Mouse (Mus musculus) stomach, postnatal 0 days (tissue): ENCODE results near the gene Tiparp. TPM values are rescaled to one million over a fixed set of nuclear protein-coding genes. Genes with fewer than 3 reads are reported as not detected.
A peak's percentile ranks its signal among the peaks of the same experiment; 100 is the strongest.

Experiments
- ATAC-seq: fragments of 200-750 bp; cut with Nextera tagmentation; 2 replicates; pipeline ENCODE4 v1.8.0; 2017; ENCODE audit not compliant: low FRiP score, low TSS enrichment
- DNase-seq: peaks from one replicate; pipeline ENCODE4 v3.0.0-alpha.2; 2016; ENCODE audit warnings: low spot score
- H3K27ac ChIP-seq: fragments of 300-500 bp; sonication (generic); replicated peaks from 2 replicates; pipeline ENCODE4 v1.5.1; 2014; ENCODE audit warnings: mild to moderate bottlenecking, control low read depth
- H3K27me3 ChIP-seq: fragments of 300-500 bp; sonication (generic); 2 replicates; pipeline ENCODE4 v1.6.1; 2014; ENCODE audit warnings: low read length; ENCODE audit not compliant: control insufficient read depth, insufficient read depth
- H3K36me3 ChIP-seq: fragments of 300-500 bp; sonication (generic); 2 replicates; pipeline ENCODE4 v1.6.1; 2014; ENCODE audit warnings: low read length, mixed read lengths; ENCODE audit not compliant: control insufficient read depth, insufficient read depth
- H3K4me1 ChIP-seq: fragments of 300-500 bp; sonication (generic); replicated peaks from 2 replicates; pipeline ENCODE4 v1.6.1; 2014; ENCODE audit warnings: antibody characterized with exemption; ENCODE audit not compliant: control insufficient read depth, insufficient read depth
- H3K4me2 ChIP-seq: fragments of 300-500 bp; sonication (generic); replicated peaks from 2 replicates; pipeline ENCODE4 v1.6.1; 2014; ENCODE audit warnings: low read depth, mild to moderate bottlenecking, control low read depth, moderate library complexity
- H3K4me3 ChIP-seq: fragments of 300-500 bp; sonication (generic); 2 replicates; pipeline ENCODE4 v1.5.1; 2014; ENCODE audit warnings: low read depth, low read length, control low read depth
- H3K9ac ChIP-seq: fragments of 300-500 bp; sonication (generic); 2 replicates; pipeline ENCODE4 v1.6.1; 2014; ENCODE audit warnings: mild to moderate bottlenecking, low read length, control low read depth, mixed read lengths
- H3K9me3 ChIP-seq: fragments of 300-500 bp; sonication (generic); 2 replicates; pipeline ENCODE4 v1.6.1; 2016; ENCODE audit warnings: low read length; ENCODE audit not compliant: control insufficient read depth
- CTCF ChIP-seq: IDR thresholded peaks from 2 replicates; pipeline ENCODE4 v1.5.1; 2016; ENCODE audit warnings: antibody characterized with exemption, low read depth, mild to moderate bottlenecking, moderate library complexity
- EP300 ChIP-seq: optimal IDR thresholded peaks from 2 replicates; pipeline ENCODE3; 2016; ENCODE audit warnings: antibody characterized with exemption
- WGBS: fragments of 180-500 bp; shearing (Covaris S2); extraction: QIAGEN DNeasy Blood & Tissue Kit; methylation state at CpG from one replicate; pipeline ENCODE4 v1.1.7; 2014; 5-methylcytosine and 5-hydroxymethylcytosine counted together
- polyA plus RNA-seq: library from polyadenylated mRNA; unstranded; fragments of >200 nt; fragmentation: Nextera tagmentation; extraction: Ambion mirVana; gene quantifications from 2 replicates; pipeline ENCODE4 v1.2.1, GENCODE M21; 2015

Tiparp gene
- polyA plus RNA-seq, 1 experiment from 2014 or later: 19.8 TPM

GRCm38 (mm10) chr3:65601291-65602050 lies 73.3 kb downstream of the Tiparp start:
- H3K36me3 ChIP-seq: no peaks in the 10 kb centered on the region
- no peak overlapping the region for H3K4me3 ChIP-seq
- TF ChIP-seq EP300 (no peak), CTCF (no peak)
- H3K9me3 ChIP-seq: no peaks in the 10 kb centered on the region
- no peaks in the 10 kb centered on the region for H3K27me3 ChIP-seq
- no peaks in the 10 kb centered on the region for H3K4me1 ChIP-seq
- H3K27ac ChIP-seq: no peak overlapping the region
- H3K4me2 ChIP-seq: no peak overlapping the region
- no peak overlapping the region for H3K9ac ChIP-seq
- ATAC-seq (peak; percentile 18; the same call in 1 of the 2 replicates), DNase-seq (no peak)
- 48% methylated on average over 8 of the region's 8 CpGs for WGBS

GRCm38 (mm10) chr3:65603392-65604055 lies 75.3 kb downstream of the Tiparp start:
- H3K9ac ChIP-seq: no peak overlapping the region
- H3K27me3 ChIP-seq: no peaks in the 10 kb centered on the region
- WGBS: 31% methylated on average over 4 of the region's 4 CpGs
- TF ChIP-seq CTCF (no peak), EP300 (no peak)
- DNase-seq (no peak), ATAC-seq (no peak)
- no peaks in the 10 kb centered on the region for H3K36me3 ChIP-seq
- no peak overlapping the region for H3K4me3 ChIP-seq
- H3K4me1 ChIP-seq: no peaks in the 10 kb centered on the region
- no peak overlapping the region for H3K4me2 ChIP-seq
- H3K27ac ChIP-seq: no peak overlapping the region
- H3K9me3 ChIP-seq: no peaks in the 10 kb centered on the region

Other genes starting within 250 kb of the Tiparp start
- 173 and 187 TPM in 2 replicates for gene Ssr3, start 135.8 kb upstream of the Tiparp start, polyA plus RNA-seq
- gene Lekr1, start 137.8 kb downstream of the Tiparp start, polyA plus RNA-seq: 3.3 and 4.0 TPM in 2 replicates